8 mouse cellular contexts compared by ENCODE assay signal in the genomic region with DNA sequence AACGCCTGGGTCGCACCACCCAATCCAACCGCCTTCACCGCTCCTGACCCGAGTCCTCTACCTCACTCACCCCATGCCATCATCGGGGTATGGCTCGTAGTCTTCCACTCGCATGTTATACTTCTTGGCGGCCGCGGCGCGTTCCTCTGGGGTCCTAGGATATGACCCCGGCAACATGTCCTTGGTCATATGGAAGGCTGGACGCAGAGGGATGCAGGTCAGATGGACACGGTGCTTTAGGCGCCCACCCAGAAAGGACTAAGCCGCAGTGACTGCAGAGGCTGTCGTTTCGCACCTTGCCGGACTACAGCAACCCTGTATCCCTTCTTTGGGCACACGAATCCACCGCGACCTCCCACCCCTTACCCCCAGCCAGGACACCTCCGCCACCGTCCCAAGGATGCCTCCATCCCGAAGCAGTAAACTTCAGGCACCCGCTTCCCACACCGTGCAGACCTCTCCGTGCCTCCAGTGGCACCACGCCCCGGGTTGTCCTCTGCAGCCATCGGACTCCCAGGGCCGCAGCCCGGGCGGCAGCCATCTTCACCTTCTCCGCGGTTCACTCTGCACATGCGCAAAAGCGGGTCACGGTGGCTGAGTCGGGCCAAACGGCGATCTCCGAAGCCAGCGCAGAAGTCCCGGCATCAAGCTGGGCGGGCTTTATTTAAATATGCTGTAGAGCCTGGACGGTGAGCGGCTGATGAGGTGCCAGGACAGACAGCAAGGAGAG. TPM values are rescaled to one million over a fixed set of nuclear protein-coding genes. Genes with fewer than 3 reads are reported as not detected.
DNase-seq lines count a peak whose midpoint lies in the region; ATAC-seq and TF ChIP-seq lines count a peak whose summit lies in the region.

A gene (minus strand): TSS at position 580 of the 730 bp plus-strand sequence.

- H3K4me2 ChIP-seq in embryonic facial prominence, embryonic 14.5 days (ENCODE audit: low read depth, low read length): peak within 1 kb of the TSS; percentile 93
- peak within 1 kb of the TSS; percentile 84 for H3K4me2 ChIP-seq in limb, embryonic 14.5 days (replicated peaks; ENCODE audit: low read depth, low read length, severe bottlenecking)
- H3K4me2 ChIP-seq in midbrain, postnatal 0 days (ENCODE audit: low read depth, low read length, poor library complexity, severe bottlenecking): peak within 1 kb of the TSS; percentile 77

- H3K4me1 ChIP-seq in embryonic facial prominence, embryonic 14.5 days (ENCODE audit: control insufficient read depth, insufficient read depth, low read length): peaks cover 6% of the 10 kb centered on the region; the same call in 1 of the 2 replicates
- H3K4me1 ChIP-seq in limb, embryonic 14.5 days (ENCODE audit: control insufficient read depth, insufficient read depth, low read length): peaks cover 6% of the 10 kb centered on the region
- H3K4me1 ChIP-seq in midbrain, postnatal 0 days (ENCODE audit: insufficient read depth, low read length): peaks cover 4% of the 10 kb centered on the region; the same call in 1 of the 2 replicates

- H3K9me3 ChIP-seq in embryonic facial prominence, embryonic 14.5 days (ENCODE audit: control insufficient read depth, low read length): no peaks in the 10 kb centered on the region
- no peaks in the 10 kb centered on the region for H3K9me3 ChIP-seq in limb, embryonic 14.5 days (ENCODE audit: control insufficient read depth, low read length)
- H3K9me3 ChIP-seq in midbrain, postnatal 0 days (ENCODE audit: low read length): no peaks in the 10 kb centered on the region

- H3K27me3 ChIP-seq in embryonic facial prominence, embryonic 14.5 days (replicated peaks; ENCODE audit: control insufficient read depth, insufficient read depth, low read length): no peaks in the 10 kb centered on the region; the same call in 1 of the 2 replicates
- H3K27me3 ChIP-seq in limb, embryonic 14.5 days (ENCODE audit: control insufficient read depth, insufficient read depth, low read length): no peaks in the 10 kb centered on the region
- H3K27me3 ChIP-seq in midbrain, postnatal 0 days (ENCODE audit: insufficient read depth, low read length): peaks cover 8% of the 10 kb centered on the region; the same call in 1 of the 2 replicates

- peak; percentile 90; the same call in 1 of the 2 replicates for TF ChIP-seq POLR2A in limb, embryonic 14.5 days (IDR thresholded peaks at IDR 0.05; ENCODE audit: borderline replicate concordance, extremely low read depth, insufficient read depth, insufficient read length)

- no peak for TF ChIP-seq CTCF in midbrain, postnatal 0 days (IDR thresholded peaks at IDR 0.05)

- peak within 1 kb of the TSS; percentile 25; the same call in 1 of the 2 replicates for H3K27ac ChIP-seq in embryonic facial prominence, embryonic 14.5 days (replicated peaks; ENCODE audit: low read depth, low read length)
- H3K27ac ChIP-seq in limb, embryonic 14.5 days (replicated peaks; ENCODE audit: low read depth, low read length): peak within 1 kb of the TSS; percentile 61
- peak within 1 kb of the TSS; percentile 79 for H3K27ac ChIP-seq in midbrain, postnatal 0 days (ENCODE audit: low read depth, low read length)

- peak within 1 kb of the TSS; percentile 94 for H3K9ac ChIP-seq in embryonic facial prominence, embryonic 14.5 days (ENCODE audit: low read depth, low read length)
- peak within 1 kb of the TSS; percentile 92 for H3K9ac ChIP-seq in limb, embryonic 14.5 days (ENCODE audit: low read depth, low read length, severe bottlenecking)
- H3K9ac ChIP-seq in midbrain, postnatal 0 days (replicated peaks; ENCODE audit: low read length, poor library complexity, severe bottlenecking): peak within 1 kb of the TSS; percentile 91

- under 1% methylated on average over 35 of the region's 50 CpGs for WGBS in embryonic facial prominence, embryonic 14.5 days
- under 1% methylated on average over 48 of the region's 50 CpGs for WGBS in limb, embryonic 14.5 days
- WGBS in midbrain, postnatal 0 days: under 1% methylated on average over 50 of the region's 50 CpGs

- H3K4me3 ChIP-seq in embryonic facial prominence, embryonic 14.5 days (ENCODE audit: low read depth, low read length): peak within 1 kb of the TSS; percentile 91
- H3K4me3 ChIP-seq in limb, embryonic 14.5 days (replicated peaks; ENCODE audit: low read length): peak within 1 kb of the TSS; percentile 65
- peak within 1 kb of the TSS; percentile 80 for H3K4me3 ChIP-seq in midbrain, postnatal 0 days (ENCODE audit: low read depth, low read length)

- DNase-seq in 3T3-L1 (ENCODE audit: low read depth, low spot score): peak; percentile 94
- peak; percentile 95 to 99 for DNase-seq in adrenal gland, postnatal 4 days (ENCODE audit: low spot score in 2 of 2)
- peak; percentile 95 for DNase-seq in embryonic facial prominence, embryonic 14.5 days (ENCODE audit: low spot score)
- peak; percentile 97 for DNase-seq in heart, adult 8-10 months (ENCODE audit: low spot score)
- peak; percentile 96 for DNase-seq in kidney, adult 9 months
- DNase-seq in limb, embryonic 14.5 days (ENCODE audit: low spot score): peak; percentile 88
- peak; percentile 93 for DNase-seq in midbrain, postnatal 0 days (ENCODE audit: low spot score)
- DNase-seq in spleen, postnatal 14 days (ENCODE audit: low spot score in 2 of 2): peak; percentile 92 to 95

- peaks cover 34% of the 10 kb centered on the region for H3K36me3 ChIP-seq in embryonic facial prominence, embryonic 14.5 days (ENCODE audit: control insufficient read depth, insufficient read depth, low read length)
- H3K36me3 ChIP-seq in limb, embryonic 14.5 days (ENCODE audit: control insufficient read depth, insufficient read depth, low read length): peaks cover 33% of the 10 kb centered on the region
- peaks cover 27% of the 10 kb centered on the region for H3K36me3 ChIP-seq in midbrain, postnatal 0 days (ENCODE audit: insufficient read depth, low read length)

- peak; percentile 93 for ATAC-seq in embryonic facial prominence, embryonic 14.5 days (ENCODE audit: low read depth)
- ATAC-seq in limb, embryonic 14.5 days (ENCODE audit: low FRiP score, low read depth): peak; percentile 88
- ATAC-seq in midbrain, postnatal 0 days (ENCODE audit: low FRiP score): peak; percentile 89

RNA-seq across cellular contexts. Expression of the gene that starts here (rescaled TPM):
- 100 to 1,000 TPM; 411 to 441 TPM for total RNA-seq in adrenal gland, postnatal 4 days (2021)
- 503 and 510 TPM in 2 replicates for polyA plus RNA-seq in embryonic facial prominence, embryonic 14.5 days (2014; fragmentation: Nextera tagmentation; extraction: Ambion mirVana)
- 1,000 to 10,000 TPM; 2,001 to 2,142 (median 2,069) TPM for total RNA-seq in heart, adult 8-10 months (2022)
- 334 and 452 TPM in 2 replicates for polyA plus RNA-seq in limb, embryonic 14.5 days (2012; rRNA removed)
- polyA plus RNA-seq in limb, embryonic 14.5 days (2014; fragmentation: Nextera tagmentation; extraction: Ambion mirVana): 487 and 542 TPM in 2 replicates
- 387 and 560 TPM in 2 replicates for total RNA-seq in midbrain, postnatal 0 days (2014; rRNA removed)
- polyA plus RNA-seq in midbrain, postnatal 0 days (2015; fragmentation: Nextera tagmentation; extraction: Ambion mirVana): 841 and 914 TPM in 2 replicates

Comparison
In these comparisons a context has a peak if more than half of its experiments do, and no peak if none do; other contexts are left out.
1. Peak in every context shown above with its lines: DNase-seq, ATAC-seq, H3K4me3 ChIP-seq and H3K27ac ChIP-seq.
2. H3K27ac ChIP-seq: peak in every context shown above with its lines; median percentile 79 in midbrain, postnatal 0 days; 61 in limb, embryonic 14.5 days; 25 in embryonic facial prominence, embryonic 14.5 days.